Mouse (Mus musculus) G1E (cell line): ENCODE results near the gene Il20rb. TPM values are rescaled to one million over a fixed set of nuclear protein-coding genes. Genes with fewer than 3 reads are reported as not detected.

Source experiments
- ATAC-seq: 2 replicates; pipeline ENCODE4 v1.8.0; 2016; ENCODE audit warnings: mild to moderate bottlenecking; ENCODE audit not compliant: insufficient number of reproducible peaks, poor library complexity, low FRiP score, severe bottlenecking; ENCODE audit errors: extremely low read depth
- DNase-seq: peaks from one replicate; pipeline ENCODE4 v3.0.0; 2012; ENCODE audit warnings: low spot score
- H3K27me3 ChIP-seq: 2 replicates; pipeline ENCODE4 v1.6.1; 2012; ENCODE audit warnings: mild to moderate bottlenecking, low read length, inconsistent platforms; ENCODE audit not compliant: insufficient read depth
- H3K36me3 ChIP-seq: replicated peaks from 2 replicates; pipeline ENCODE3; 2012; ENCODE audit warnings: mild to moderate bottlenecking, inconsistent platforms
- H3K4me1 ChIP-seq: 2 replicates; pipeline ENCODE4 v1.6.1; 2012; ENCODE audit warnings: low read depth, low read length, inconsistent platforms, mixed read lengths; ENCODE audit not compliant: insufficient read depth
- H3K4me3 ChIP-seq: 2 replicates; pipeline ENCODE4 v1.5.1; 2012; ENCODE audit warnings: low read depth, mild to moderate bottlenecking, inconsistent platforms, low read length, moderate library complexity, mixed read lengths
- H3K9me3 ChIP-seq: replicated peaks from 2 replicates; pipeline ENCODE4 v1.6.1; 2012; ENCODE audit warnings: inconsistent platforms
- CTCF ChIP-seq: IDR thresholded peaks from 2 replicates; pipeline ENCODE4 v1.5.1; 2012; ENCODE audit warnings: low read depth, low read length, inconsistent platforms, mixed read lengths
- GATA1 ChIP-seq: IDR thresholded peaks from 2 replicates; pipeline ENCODE4 v1.6.1; 2012; ENCODE audit warnings: borderline replicate concordance, low read length, inconsistent platforms, mixed read lengths
- GATA2 ChIP-seq: IDR thresholded peaks from 2 replicates; pipeline ENCODE4 v1.6.1; 2012; ENCODE audit warnings: low read depth, low read length, inconsistent platforms, borderline replicate concordance
- POLR2AphosphoS5 ChIP-seq: IDR thresholded peaks from 2 replicates; pipeline ENCODE4 v1.6.1; 2012; ENCODE audit warnings: low read depth, low read length, inconsistent platforms; ENCODE audit not compliant: insufficient replicate concordance
- TAL1 ChIP-seq: conservative IDR thresholded peaks from 2 replicates; pipeline ENCODE4 v1.6.1; 2012; ENCODE audit warnings: low read depth, low read length, inconsistent platforms, mixed read lengths
- polyA plus RNA-seq: library from polyadenylated mRNA; stranded (reverse); fragments of >175 nt; gene quantifications from 2 replicates; pipeline ENCODE4 v1.2.3, GENCODE M21; 2012
- total RNA-seq, 2 experiments: library from RNA; stranded (forward) in 1 of 2; stranded (reverse) in 1 of 2; fragments of 200-1000 nt in 1 of 2; fragments of >200 nt in 1 of 2; fragmentation: Nextera tagmentation in 1 of 2; gene quantifications; 2 replicates each; pipeline ENCODE4 v1.2.3; 2014 to 2017

The Il20rb gene
- total and polyA plus RNA-seq, 3 experiments: 0.20 to 1.1 (median 0.71) TPM

DNA sequence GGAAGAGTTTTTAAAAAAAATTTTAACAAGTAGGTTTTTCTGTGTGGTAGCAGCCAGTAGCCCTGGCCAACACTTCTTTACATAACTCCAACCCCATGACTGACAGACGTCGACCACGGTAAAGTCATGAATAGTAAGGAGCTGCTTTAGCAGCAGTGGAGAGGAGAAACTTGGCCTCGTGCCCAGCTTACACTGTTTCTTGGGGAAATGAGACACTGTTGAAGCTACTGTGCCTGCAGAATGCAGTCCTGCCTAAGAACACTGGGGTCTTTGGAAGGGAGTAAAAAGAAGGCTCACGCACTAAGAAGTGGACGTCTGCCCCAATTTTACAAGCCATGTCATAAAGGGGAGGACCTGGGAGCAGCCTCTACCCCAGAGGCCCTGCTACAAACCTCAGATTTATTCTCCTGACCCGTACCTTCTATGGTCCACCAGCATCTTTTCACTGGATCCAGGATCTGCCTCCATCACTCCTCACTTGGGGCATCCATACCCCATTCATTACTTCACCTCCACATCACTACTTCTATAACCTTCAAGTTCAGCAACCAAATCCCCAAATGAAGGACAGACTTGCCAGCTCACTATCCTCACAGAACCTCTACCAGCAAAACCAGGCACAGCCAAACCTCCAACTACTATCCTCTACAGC is 71.1 kb downstream of the Il20rb start:
- no peak for DNase-seq
- H3K36me3 ChIP-seq: no peaks in the 10 kb centered on the region

More for the DNA sequence above, 71.1 kb downstream of the Il20rb start:
- no peak for ATAC-seq
- Histone ChIP-seq H3K4me1 (no peaks in the 10 kb centered on the region), H3K4me3 (no peak overlapping the region), H3K27me3 (no peaks in the 10 kb centered on the region), H3K9me3 (no peaks in the 10 kb centered on the region)
- TF ChIP-seq TAL1: no peak
- TF ChIP-seq GATA2: no peak
- TF ChIP-seq GATA1: no peak
- no peak for TF ChIP-seq CTCF
- TF ChIP-seq POLR2AphosphoS5: no peak

Other genes starting within 250 kb of the Il20rb start
- gene Nck1, start 59.3 kb upstream of the Il20rb start, total RNA-seq (2014; fragmentation: Nextera tagmentation): 40.0 and 41.2 TPM in 2 replicates
- gene Nck1, start 59.3 kb upstream of the Il20rb start, total RNA-seq (2017): 44.0 and 64.9 TPM in 2 replicates
- gene Nck1, start 59.3 kb upstream of the Il20rb start, polyA plus RNA-seq: 2.9 and 3.4 TPM in 2 replicates
- not detected in 2 replicates for gene Slc35g2, start 84.3 kb upstream of the Il20rb start, total RNA-seq (2014; fragmentation: Nextera tagmentation)
- 0.05 and 0.12 TPM in 2 replicates for gene Slc35g2, start 84.3 kb upstream of the Il20rb start, total RNA-seq (2017)
- gene Slc35g2, start 84.3 kb upstream of the Il20rb start, polyA plus RNA-seq: not detected in 2 replicates
- 75.4 and 111 TPM in 2 replicates for gene Stag1, start 111.0 kb upstream of the Il20rb start, total RNA-seq (2014; fragmentation: Nextera tagmentation)
- 59.5 and 71.5 TPM in 2 replicates for gene Stag1, start 111.0 kb upstream of the Il20rb start, total RNA-seq (2017)
- 2.8 and 2.9 TPM in 2 replicates for gene Stag1, start 111.0 kb upstream of the Il20rb start, polyA plus RNA-seq